Mouse (Mus musculus) MEL (cell line): ENCODE results near the gene Fgfr2.

Experiments used
- CTCF ChIP-seq, 3 experiments: IDR thresholded peaks in 2 of 3; conservative IDR thresholded peaks in 1 of 3; 2 replicates each; pipeline ENCODE4 v1.5.1; 2011 to 2012; ENCODE audit warnings: low read length in 3 of 3, low read depth in 2 of 3, mild to moderate bottlenecking in 2 of 3, improper control_type of control experiment in 1 of 3, inconsistent platforms in 1 of 3, mixed read lengths in 1 of 3, moderate library complexity in 1 of 3; ENCODE audit not compliant: control insufficient read depth in 1 of 3, insufficient read depth in 1 of 3, poor library complexity in 1 of 3, severe bottlenecking in 1 of 3
- E2F4 ChIP-seq: IDR thresholded peaks from 2 replicates; pipeline ENCODE4 v1.6.1; 2011; ENCODE audit warnings: low read depth, low read length, improper control_type of control experiment, borderline replicate concordance
- EP300 ChIP-seq, 2 experiments: IDR thresholded peaks; 2 replicates each; pipeline ENCODE4 v1.6.1; 2011; ENCODE audit warnings: improper control_type of control experiment in 2 of 2, low read length in 2 of 2, low read depth in 1 of 2, mild to moderate bottlenecking in 1 of 2
- GATA1 ChIP-seq: IDR thresholded peaks from 2 replicates; pipeline ENCODE4 v1.6.1; 2011; ENCODE audit warnings: low read depth, low read length, improper control_type of control experiment
- HCFC1 ChIP-seq: IDR thresholded peaks from 2 replicates; pipeline ENCODE4 v1.6.1; 2012; ENCODE audit warnings: low read depth, mild to moderate bottlenecking, inconsistent platforms, low read length, improper control_type of control experiment, moderate library complexity
- KAT2A ChIP-seq: conservative IDR thresholded peaks from 2 replicates; pipeline ENCODE4 v1.6.1; 2012; ENCODE audit warnings: low read depth, low read length, improper control_type of control experiment, inconsistent platforms
- POLR2A ChIP-seq, 2 experiments: IDR thresholded peaks; 2 replicates each; pipeline ENCODE4 v1.6.1; 2011 to 2012; ENCODE audit warnings: low read length in 2 of 2, mild to moderate bottlenecking in 2 of 2, control low read depth in 1 of 2, improper control_type of control experiment in 1 of 2, low read depth in 1 of 2, moderate library complexity in 1 of 2; ENCODE audit not compliant: control insufficient read depth in 1 of 2, insufficient read depth in 1 of 2, poor library complexity in 1 of 2
- POLR2AphosphoS5 ChIP-seq: IDR thresholded peaks from 2 replicates; pipeline ENCODE4 v1.6.1; 2012; ENCODE audit warnings: low read depth, borderline replicate concordance, mild to moderate bottlenecking, inconsistent platforms, low read length, moderate library complexity, mixed read lengths
- UBTF ChIP-seq: IDR thresholded peaks from 2 replicates; pipeline ENCODE4 v1.6.1; 2012; ENCODE audit warnings: low read depth, mild to moderate bottlenecking, inconsistent platforms, low read length, improper control_type of control experiment, moderate library complexity, borderline replicate concordance; ENCODE audit not compliant: insufficient read depth

GRCm38 (mm10) chr7:130291179-130291578 is 2832.0 kb downstream of the Fgfr2 start:
- no peak for TF ChIP-seq POLR2A (IDR thresholded peaks at IDR 0.05; ENCODE audit: control insufficient read depth in 1 of 2, insufficient read depth in 1 of 2, low read depth in 1 of 2, low read length in 2 of 2, poor library complexity in 1 of 2)
- TF ChIP-seq CTCF (IDR thresholded peaks at IDR 0.05 in 2 of 3, conservative IDR thresholded peaks at IDR 0.05 in 1 of 3; ENCODE audit: control insufficient read depth in 1 of 3, insufficient read depth in 1 of 3, low read depth in 2 of 3, low read length in 3 of 3, poor library complexity in 1 of 3, severe bottlenecking in 1 of 3) = no peak
- TF ChIP-seq EP300 (IDR thresholded peaks at IDR 0.05; ENCODE audit: low read depth in 1 of 2, low read length in 2 of 2) = no peak
- TF ChIP-seq HCFC1 = no peak
- TF ChIP-seq GATA1 = no peak
- TF ChIP-seq KAT2A = no peak
- TF ChIP-seq E2F4 = no peak
- TF ChIP-seq UBTF = no peak
- no peak for TF ChIP-seq POLR2AphosphoS5
